Mouse (Mus musculus) liver, embryonic 14.5 days (tissue): ENCODE measurements around the gene Nek4. TPM values are rescaled to one million over a fixed set of nuclear protein-coding genes. Genes with fewer than 3 reads are reported as not detected.

ENCODE experiments used
- ATAC-seq: fragments of 200-750 bp; cut with Nextera tagmentation; 2 replicates; pipeline ENCODE4 v1.8.0; 2017; ENCODE audit warnings: moderate number of reproducible peaks, mild to moderate bottlenecking, moderate library complexity; ENCODE audit not compliant: insufficient read depth
- DNase-seq, 3 experiments: peaks; one replicate each; pipeline ENCODE4 v3.0.0-alpha.2; 2012 to 2013; ENCODE audit warnings: low read depth in 3 of 3, low spot score in 3 of 3
- H3K27ac ChIP-seq: fragments of 300-500 bp; sonication (generic); 2 replicates; pipeline ENCODE4 v1.5.1; 2014; ENCODE audit warnings: moderate library complexity, mild to moderate bottlenecking, control low read depth, inconsistent platforms
- H3K27me3 ChIP-seq: fragments of 300-500 bp; sonication (generic); 2 replicates; pipeline ENCODE4 v1.6.1; 2014; ENCODE audit warnings: mild to moderate bottlenecking, low read length, moderate library complexity; ENCODE audit not compliant: control insufficient read depth, insufficient read depth
- H3K36me3 ChIP-seq: fragments of 300-500 bp; sonication (generic); replicated peaks from 2 replicates; pipeline ENCODE4 v1.6.1; 2014; ENCODE audit warnings: low read depth; ENCODE audit not compliant: control insufficient read depth, insufficient read depth
- H3K4me1 ChIP-seq, 2 experiments: fragments of 200-500 bp in 1 of 2; fragments of 300-500 bp in 1 of 2; sonication (generic) in 1 of 2; replicated peaks; 2 replicates each; pipeline ENCODE4 v1.6.1; 2012 to 2014; ENCODE audit warnings: antibody characterized with exemption in 1 of 2, inconsistent platforms in 1 of 2, low read length in 1 of 2; ENCODE audit not compliant: control insufficient read depth in 2 of 2, insufficient read depth in 2 of 2
- H3K4me2 ChIP-seq: fragments of 300-500 bp; sonication (generic); 2 replicates; pipeline ENCODE4 v1.6.1; 2014; ENCODE audit warnings: low read depth, mild to moderate bottlenecking, control low read depth, moderate library complexity
- H3K4me3 ChIP-seq, 2 experiments: fragments of 200-500 bp in 1 of 2; fragments of 300-500 bp in 1 of 2; sonication (generic) in 1 of 2; 2 replicates each; pipeline ENCODE4 v1.5.1; 2012 to 2014; ENCODE audit warnings: low read depth in 2 of 2, low read length in 2 of 2, mild to moderate bottlenecking in 2 of 2, control low read depth in 1 of 2, inconsistent platforms in 1 of 2, moderate library complexity in 1 of 2; ENCODE audit not compliant: insufficient read depth in 1 of 2
- H3K9ac ChIP-seq: fragments of 300-500 bp; sonication (generic); replicated peaks from 2 replicates; pipeline ENCODE4 v1.6.1; 2014; ENCODE audit warnings: mild to moderate bottlenecking, control low read depth, moderate library complexity
- H3K9me3 ChIP-seq: fragments of 300-500 bp; sonication (generic); 2 replicates; pipeline ENCODE4 v1.6.1; 2016; ENCODE audit warnings: low read length, mixed read lengths; ENCODE audit not compliant: control insufficient read depth
- CTCF ChIP-seq: IDR thresholded peaks from 2 replicates; pipeline ENCODE4 v1.5.1; 2016; ENCODE audit warnings: antibody characterized with exemption, low read depth, control low read depth
- EP300 ChIP-seq: IDR thresholded peaks from 2 replicates; pipeline ENCODE4 v1.6.1; 2016; ENCODE audit warnings: antibody characterized with exemption, low read depth
- WGBS: fragments of 180-500 bp; shearing (Covaris S2); extraction: QIAGEN DNeasy Blood & Tissue Kit; methylation state at CpG from one replicate; pipeline ENCODE4 v1.1.7; 2014; ENCODE audit not compliant: insufficient replicate concordance; 5-methylcytosine and 5-hydroxymethylcytosine counted together
- polyA plus RNA-seq, 2 experiments: library from polyadenylated mRNA; depleted of rRNA in 1 of 2; stranded (reverse) in 1 of 2; unstranded in 1 of 2; fragments of >200 nt; fragmentation: Nextera tagmentation in 1 of 2; extraction: Ambion mirVana in 1 of 2; gene quantifications; 2 replicates each; pipeline versions ENCODE4 v1.2.1 to v1.2.3; 2012 to 2014

Nek4 gene
- polyA plus RNA-seq, 2 experiments, result 2.6 to 3.0 TPM

DNA sequence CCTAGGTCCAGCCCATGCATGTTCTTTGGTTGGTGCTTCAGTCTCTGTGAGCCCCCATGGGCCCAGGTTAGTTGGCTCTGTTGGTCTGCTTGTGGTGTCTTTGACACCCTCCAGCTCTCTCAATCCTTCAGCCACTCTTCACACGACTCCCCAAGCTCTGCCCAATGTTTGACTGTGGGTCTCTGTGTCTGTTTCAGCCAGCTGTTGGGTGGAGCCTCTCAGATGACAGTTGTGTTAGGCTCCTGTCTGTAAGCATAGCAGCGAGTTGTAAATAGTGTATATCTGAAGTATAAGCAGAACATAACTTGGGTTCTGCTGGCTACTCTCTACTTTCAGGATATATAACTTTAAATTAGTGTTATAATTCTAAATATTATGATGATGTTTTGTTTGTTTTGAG is 7.3 kb downstream of the Nek4 start:
- H3K27me3 ChIP-seq, result no peaks in the 10 kb centered on the region
- DNase-seq, result no peak
- ATAC-seq, result no peak
- no peak for TF ChIP-seq CTCF
- no peak for TF ChIP-seq EP300
- H3K4me2 ChIP-seq, result no peak overlapping the region
- no peak overlapping the region for H3K27ac ChIP-seq
- H3K9me3 ChIP-seq, result no peaks in the 10 kb centered on the region
- no peak overlapping the region for H3K4me3 ChIP-seq
- WGBS, result 44% methylated on average over 2 of the region's 2 CpGs
- H3K36me3 ChIP-seq, result no peaks in the 10 kb centered on the region; the same call in 1 of the 2 replicates
- H3K4me1 ChIP-seq, result no peaks in the 10 kb centered on the region; a peak in 1 of 4 replicates
- no peak overlapping the region for H3K9ac ChIP-seq

DNA sequence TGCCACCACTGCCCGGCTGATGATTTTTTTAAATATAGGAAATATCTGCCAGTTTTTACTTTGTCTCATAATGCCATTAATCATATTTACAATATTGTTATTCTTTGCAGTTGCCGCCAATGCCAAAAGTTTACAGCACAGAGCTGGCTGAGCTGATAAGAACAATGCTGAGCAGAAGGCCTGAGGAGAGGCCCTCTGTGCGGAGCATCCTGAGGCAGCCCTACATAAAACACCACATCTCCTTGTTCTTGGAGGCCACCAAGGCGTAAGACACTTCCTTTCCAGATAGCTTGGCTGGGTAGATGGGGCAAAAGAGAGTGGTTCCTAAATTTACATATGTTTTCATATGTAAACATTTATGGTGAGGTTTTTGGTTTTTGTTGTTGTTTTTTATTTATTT is 7.9 kb downstream of the Nek4 start:
- Histone ChIP-seq H3K4me3 (no peak overlapping the region), H3K27me3 (no peaks in the 10 kb centered on the region), H3K4me2 (no peak overlapping the region), H3K9me3 (no peaks in the 10 kb centered on the region), H3K4me1 (no peaks in the 10 kb centered on the region; a peak in 1 of 4 replicates), H3K27ac (no peak overlapping the region), H3K36me3 (no peaks in the 10 kb centered on the region; the same call in 1 of the 2 replicates), H3K9ac (no peak overlapping the region)
- WGBS, result 53% methylated on average over 4 of the region's 4 CpGs
- ATAC-seq, result peak; percentile 52; the same call in 1 of the 2 replicates
- no peak for DNase-seq
- no peak for TF ChIP-seq EP300
- TF ChIP-seq CTCF, result no peak

GRCm38 (mm10) chr14:30960366-30960765 is 9.2 kb downstream of the Nek4 start:
- no peak for ATAC-seq
- 71% methylated on average over 1 of the region's 1 CpGs for WGBS

GRCm38 (mm10) chr14:30974204-30974603 is 23.0 kb downstream of the Nek4 start:
- TF ChIP-seq EP300 (no peak), CTCF (no peak)
- Histone ChIP-seq H3K4me2 (no peak overlapping the region), H3K36me3 (no peaks in the 10 kb centered on the region), H3K4me1 (no peaks in the 10 kb centered on the region), H3K9ac (no peak overlapping the region), H3K9me3 (no peaks in the 10 kb centered on the region), H3K27ac (no peak overlapping the region), H3K27me3 (no peaks in the 10 kb centered on the region), H3K4me3 (no peak overlapping the region)
- 66% methylated on average over 6 of the region's 6 CpGs for whole genome bisulfite sequencing
- ATAC-seq (no peak), DNase-seq (no peak)

More at GRCm38 (mm10) chr14:30960366-30960765, 9.2 kb downstream of the Nek4 start:
- DNase-seq, result no peak
- Histone ChIP-seq H3K4me3 (no peak overlapping the region), H3K36me3 (no peaks in the 10 kb centered on the region), H3K4me2 (no peak overlapping the region), H3K9me3 (no peaks in the 10 kb centered on the region), H3K27me3 (no peaks in the 10 kb centered on the region), H3K4me1 (no peaks in the 10 kb centered on the region; a peak in 1 of 4 replicates), H3K9ac (no peak overlapping the region), H3K27ac (no peak overlapping the region)
- TF ChIP-seq EP300, result no peak
- no peak for TF ChIP-seq CTCF

GRCm38 (mm10) chr14:30976222-30976621 is 25.0 kb downstream of the Nek4 start:
- Histone ChIP-seq H3K27me3 (no peaks in the 10 kb centered on the region), H3K27ac (no peak overlapping the region), H3K4me3 (no peak overlapping the region), H3K9ac (no peak overlapping the region), H3K4me1 (no peaks in the 10 kb centered on the region), H3K36me3 (no peaks in the 10 kb centered on the region), H3K4me2 (no peak overlapping the region), H3K9me3 (no peaks in the 10 kb centered on the region)
- WGBS, result 67% methylated on average over 3 of the region's 3 CpGs
- ATAC-seq (no peak), DNase-seq (no peak)
- TF ChIP-seq CTCF, result no peak
- no peak for TF ChIP-seq EP300
